Mouse (Mus musculus): ENCODE measurements around the gene Svs5. TPM values are rescaled to one million over a fixed set of nuclear protein-coding genes. Genes with fewer than 3 reads are reported as not detected.

Svs5 gene
- total RNA-seq, 2 experiments from 2014 or later, result not detected

GRCm38 (mm10) chr2:164377478-164378426, 45.2 kb downstream of the Svs5 start:
- no peak for DNase-seq (ENCODE audit: low spot score in 2 of 2)

GRCm38 (mm10) chr2:164381726-164382125, 49.2 kb downstream of the Svs5 start:
- no peak for DNase-seq (ENCODE audit: low spot score in 2 of 2)

- no peak for DNase-seq (ENCODE audit: low spot score in 2 of 2)
Observed at GRCm38 (mm10) chr2:164382971-164383370, 50.4 kb downstream of the Svs5 start.

Small RNAs within 50 kb of the gene (microRNA-seq; reads per million reads assigned to microRNA genes)
- gene Mir7678, result not detected

Other genes starting within 250 kb of the Svs5 start
- gene Kcns1, start 161.6 kb upstream of the Svs5 start, total RNA-seq (2021), result under 1 TPM; 0.21 to 0.52 TPM
- gene Wfdc5, start 150.0 kb upstream of the Svs5 start, total RNA-seq (2021), result not detected
- gene Wfdc12, start 142.1 kb upstream of the Svs5 start, total RNA-seq (2021), result not detected
- gene Wfdc15a, start 132.6 kb upstream of the Svs5 start, total RNA-seq (2021), result not detected
- not detected for gene Wfdc15b, start 111.1 kb upstream of the Svs5 start, total RNA-seq (2021)
- not detected for gene Svs2, start 94.3 kb upstream of the Svs5 start, total RNA-seq (2021)
- gene Svs3b, start 76.1 kb upstream of the Svs5 start, total RNA-seq (2021), result not detected
- not detected for gene Svs4, start 54.3 kb upstream of the Svs5 start, total RNA-seq (2021)
- gene Svs3a, start 43.5 kb upstream of the Svs5 start, total RNA-seq (2021), result not detected
- not detected for gene Svs6, start 16.0 kb upstream of the Svs5 start, total RNA-seq (2021)
- gene Slpi, start 56.4 kb downstream of the Svs5 start, total RNA-seq (2021), result under 1 TPM; 0.57 to 0.76 TPM
- gene Rbpjl, start 70.4 kb downstream of the Svs5 start, total RNA-seq (2021), result under 1 TPM; 0.13 to 0.15 TPM
- 1 to 10 TPM; 5.5 to 6.0 TPM for gene Matn4, start 72.4 kb downstream of the Svs5 start, total RNA-seq (2021)
- gene Sdc4, start 111.1 kb downstream of the Svs5 start, total RNA-seq (2021), result 10 to 100 TPM; 58.1 to 60.1 TPM
- gene Sys1, start 124.2 kb downstream of the Svs5 start, total RNA-seq (2021), result 10 to 100 TPM; 20.8 to 22.2 TPM
- 1 to 10 TPM in 1 of 2 experiments, under 1 TPM in 1; 0.96 to 1.9 TPM for gene Gm20458, start 128.2 kb downstream of the Svs5 start, total RNA-seq (2021)
- not detected for gene Trp53tg5, start 141.0 kb downstream of the Svs5 start, total RNA-seq (2021)
- gene Dbndd2, start 153.4 kb downstream of the Svs5 start, total RNA-seq (2021), result 10 to 100 TPM; 13.5 to 15.7 TPM
- gene Pigt, start 164.8 kb downstream of the Svs5 start, total RNA-seq (2021), result 10 to 100 TPM; 66.5 to 66.8 TPM
- 1 to 10 TPM in 1 of 2 experiments, not detected in 1; 1.3 TPM for gene Wfdc2, start 229.7 kb downstream of the Svs5 start, total RNA-seq (2021)
- not detected for gene Spint3, start 240.7 kb downstream of the Svs5 start, total RNA-seq (2021)

Measured in gastrocnemius, postnatal 4 days (tissue).